Mouse (Mus musculus): ENCODE measurements around the gene Spink8.
A peak's percentile ranks its signal among the peaks of the same experiment; 100 is the strongest.

Spink8 gene

DNA sequence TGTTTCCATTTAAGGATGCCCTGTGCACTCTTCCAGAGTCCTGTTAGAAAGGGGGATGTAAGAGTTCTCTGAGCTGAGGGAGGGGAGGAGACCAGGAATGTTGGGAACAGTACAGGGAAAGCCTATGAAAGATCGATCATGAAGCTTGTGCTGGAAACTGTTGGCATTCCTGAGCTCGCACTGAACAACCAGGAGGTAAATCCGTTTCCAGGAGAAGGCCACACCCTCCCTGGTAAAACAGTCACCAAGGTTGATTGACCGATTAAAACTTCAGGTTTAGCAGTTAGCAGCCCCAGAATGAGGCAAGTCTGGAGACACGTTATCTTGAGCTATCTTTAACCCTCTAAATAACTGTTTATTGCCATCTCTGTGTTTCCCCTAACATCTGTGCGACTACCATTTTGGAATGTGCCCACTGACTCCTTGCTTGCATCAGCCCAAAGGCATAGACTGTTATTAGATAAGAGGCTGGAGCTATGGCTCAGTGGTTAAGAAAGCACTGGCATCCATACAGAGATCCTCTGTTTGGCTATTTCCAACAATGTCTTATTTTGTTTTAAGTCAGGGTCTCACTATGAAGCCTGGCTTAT is 59.0 kb downstream of the Spink8 start:
- DNase-seq (ENCODE audit: low spot score) = no peak

GRCm38 (mm10) chr9:109874797-109875691 is 63.0 kb downstream of the Spink8 start, which contains the start of gene Cdc25a:
Gene Cdc25a (plus strand): TSS chr9:109875579.
- peak; percentile 96 for DNase-seq (ENCODE audit: low spot score)

DNA sequence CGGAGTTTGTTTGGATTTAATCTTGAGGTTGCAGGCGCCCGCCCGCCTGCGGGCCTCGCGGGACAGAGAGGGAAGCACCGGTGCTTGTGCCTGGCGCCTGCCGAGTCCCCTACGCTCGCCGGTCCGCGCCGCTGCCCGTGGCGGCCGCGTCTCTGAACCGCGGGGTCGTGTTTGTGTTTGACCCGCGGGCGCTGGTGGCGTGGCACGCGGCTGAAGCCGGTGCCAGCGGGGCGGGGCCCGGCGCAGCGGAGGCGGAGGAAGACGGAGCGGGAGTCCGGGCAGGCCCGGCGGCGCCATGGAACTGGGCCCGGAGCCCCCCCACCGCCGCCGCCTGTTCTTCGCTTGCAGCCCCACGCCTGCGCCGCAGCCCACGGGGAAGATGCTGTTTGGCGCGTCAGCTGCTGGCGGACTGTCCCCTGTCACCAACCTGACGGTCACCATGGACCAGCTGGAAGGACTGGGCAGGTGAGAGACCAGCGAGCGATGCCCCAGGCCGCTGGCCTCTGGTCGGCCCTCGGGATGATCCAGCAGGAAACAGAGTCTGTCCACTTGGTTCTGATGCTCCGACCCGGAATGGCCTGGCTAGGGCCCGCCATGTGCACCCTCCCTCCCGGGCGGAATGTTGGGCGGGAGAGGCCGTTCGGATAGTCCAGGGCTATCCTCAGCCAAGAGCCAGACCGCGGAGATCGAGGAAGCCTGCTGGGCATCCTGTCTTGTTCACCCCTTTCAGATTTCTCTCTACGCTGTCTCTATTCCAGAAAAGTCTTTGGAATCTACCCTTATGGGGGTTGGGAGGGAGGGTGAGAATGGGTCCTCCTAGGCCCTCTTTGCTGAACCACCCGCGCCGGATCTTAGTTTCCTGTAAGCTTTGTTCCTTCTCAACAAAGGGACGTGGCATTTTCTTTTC is 63.9 kb downstream of the Spink8 start:
- no peak for DNase-seq (ENCODE audit: low spot score)

Data from left cerebral cortex, adult 11 months (tissue).